Mouse (Mus musculus): ENCODE results near the gene Bcas1.

- TF ChIP-seq CTCF (IDR thresholded peaks at IDR 0.05; ENCODE audit: low read depth) = no peak
- TF ChIP-seq EP300 (optimal IDR thresholded peaks at IDR 0.05) = no peak
Measured at GRCm38 (mm10) chr2:170365271-170365670, 62.4 kb downstream of the Bcas1 start.
